Comparison of ENCODE assay signal across 9 mouse cellular contexts in genomic region chr4:110287412-110288067, GRCm38 (mm10).
DNase-seq lines count a peak whose midpoint lies in the region; ATAC-seq and TF ChIP-seq lines count a peak whose summit lies in the region.
"Had no signal": no experiment of that assay in that cellular context is flagged by ENCODE, and none has a peak within 500 bp of the region (broad histone marks: within the 10 kb centered on the region; RNA-seq: fewer than 3 reads in every experiment).

No protein-coding gene starts in this region.

- peaks cover 8% of the 10 kb centered on the region; the same call in 1 of the 2 replicates for H3K4me1 ChIP-seq in heart, postnatal 0 days (ENCODE audit: control insufficient read depth, insufficient read depth)
- H3K4me1 ChIP-seq in hindbrain, embryonic 15.5 days (replicated peaks): 0 out of 2 replicates have a peak, but pooled peaks cover 4% of the 10 kb centered on the region
- peaks cover 20% of the 10 kb centered on the region for H3K4me1 ChIP-seq in midbrain, embryonic 12.5 days
- H3K4me1 ChIP-seq in intestine, embryonic 15.5 days (replicated peaks): no peaks in the 10 kb centered on the region
- H3K4me1 ChIP-seq: liver, embryonic 15.5 days had no signal

- no peak for ATAC-seq in heart, postnatal 0 days (ENCODE audit: insufficient read depth, low read depth)
- ATAC-seq in hindbrain, embryonic 15.5 days (ENCODE audit: low FRiP score, low read depth): peak; percentile 83
- peak; percentile 69 for ATAC-seq in midbrain, embryonic 12.5 days (ENCODE audit: low FRiP score, low read depth)
- ATAC-seq in intestine, embryonic 15.5 days: no peak

- DNase-seq in heart, postnatal 0 days (ENCODE audit: low spot score): no peak
- DNase-seq in heart, postnatal 4 days: no peak
- DNase-seq in embryo, embryonic 10 days (ENCODE audit: low spot score): peak; percentile 73
- DNase-seq in spleen, postnatal 36 days (ENCODE audit: low spot score in 2 of 2): no peak
- no peak for DNase-seq in adrenal gland, adult 8-10 months

- no peak for TF ChIP-seq EP300 in heart, postnatal 0 days (IDR thresholded peaks at IDR 0.05; ENCODE audit: low read depth)

- no peaks in the 10 kb centered on the region for H3K9me3 ChIP-seq in heart, postnatal 0 days (replicated peaks; ENCODE audit: control insufficient read depth, low read length)
- H3K9me3 ChIP-seq in hindbrain, embryonic 15.5 days: no peaks in the 10 kb centered on the region
- H3K9me3 ChIP-seq in midbrain, embryonic 12.5 days: no peaks in the 10 kb centered on the region
- H3K9me3 ChIP-seq in intestine, embryonic 15.5 days: no peaks in the 10 kb centered on the region
- H3K9me3 ChIP-seq: liver, embryonic 15.5 days had no signal

- H3K4me2 ChIP-seq in heart, postnatal 0 days (ENCODE audit: low read depth, low read length): 0 out of 2 replicates have a peak overlapping the region, but pooled peaks have one; percentile 51
- H3K4me2 ChIP-seq in hindbrain, embryonic 15.5 days: peak overlapping the region; percentile 55
- H3K4me2 ChIP-seq in midbrain, embryonic 12.5 days (replicated peaks): peak overlapping the region; percentile 55
- H3K4me2 ChIP-seq in intestine, embryonic 15.5 days (replicated peaks): no peak overlapping the region
- H3K4me2 ChIP-seq: liver, embryonic 15.5 days had no signal

- 35% methylated on average over 11 of the region's 11 CpGs for WGBS in heart, postnatal 0 days
- WGBS in hindbrain, embryonic 15.5 days: 10% methylated on average over 11 of the region's 11 CpGs
- 15% methylated on average over 11 of the region's 11 CpGs for WGBS in midbrain, embryonic 12.5 days
- 37% methylated on average over 11 of the region's 11 CpGs for WGBS in intestine, embryonic 15.5 days

- TF ChIP-seq CTCF in heart, postnatal 0 days (IDR thresholded peaks at IDR 0.05; ENCODE audit: low read depth): no peak

- no peak overlapping the region for H3K9ac ChIP-seq in heart, postnatal 0 days (replicated peaks; ENCODE audit: low read depth, low read length)
- H3K9ac ChIP-seq in hindbrain, embryonic 15.5 days: peak overlapping the region; percentile 67; the same call in 1 of the 2 replicates
- no peak overlapping the region for H3K9ac ChIP-seq in midbrain, embryonic 12.5 days (replicated peaks)
- H3K9ac ChIP-seq in intestine, embryonic 15.5 days: no peak overlapping the region
- H3K9ac ChIP-seq: liver, embryonic 15.5 days had no signal

- no peak overlapping the region for H3K27ac ChIP-seq in heart, postnatal 0 days (ENCODE audit: low read depth)
- H3K27ac ChIP-seq in hindbrain, embryonic 15.5 days (replicated peaks): peak overlapping the region; percentile 92
- H3K27ac ChIP-seq in midbrain, embryonic 12.5 days (replicated peaks): peak overlapping the region; percentile 93
- H3K27ac ChIP-seq in intestine, embryonic 15.5 days: no peak overlapping the region
- H3K27ac ChIP-seq: liver, embryonic 15.5 days had no signal

- H3K36me3 ChIP-seq in heart, postnatal 0 days (replicated peaks; ENCODE audit: control insufficient read depth, insufficient read depth, low read length): no peaks in the 10 kb centered on the region
- H3K36me3 ChIP-seq in hindbrain, embryonic 15.5 days: no peaks in the 10 kb centered on the region
- no peaks in the 10 kb centered on the region for H3K36me3 ChIP-seq in midbrain, embryonic 12.5 days
- no peaks in the 10 kb centered on the region for H3K36me3 ChIP-seq in intestine, embryonic 15.5 days
- H3K36me3 ChIP-seq: liver, embryonic 15.5 days had no signal

- H3K4me3 ChIP-seq in heart, postnatal 0 days (ENCODE audit: low read depth, low read length): no peak overlapping the region
- peak overlapping the region; percentile 47 for H3K4me3 ChIP-seq in hindbrain, embryonic 15.5 days
- H3K4me3 ChIP-seq in midbrain, embryonic 12.5 days: peak overlapping the region; percentile 55
- no peak overlapping the region for H3K4me3 ChIP-seq in intestine, embryonic 15.5 days (replicated peaks)
- H3K4me3 ChIP-seq: liver, embryonic 15.5 days had no signal

- no peaks in the 10 kb centered on the region for H3K27me3 ChIP-seq in heart, postnatal 0 days (ENCODE audit: control insufficient read depth, insufficient read depth, low read length)
- H3K27me3 ChIP-seq in hindbrain, embryonic 15.5 days: no peaks in the 10 kb centered on the region
- H3K27me3 ChIP-seq in midbrain, embryonic 12.5 days: peaks cover 17% of the 10 kb centered on the region
- H3K27me3 ChIP-seq in intestine, embryonic 15.5 days (replicated peaks): no peaks in the 10 kb centered on the region
- H3K27me3 ChIP-seq: liver, embryonic 15.5 days had no signal

Comparison
In these comparisons a context has a peak if more than half of its experiments do, and no peak if none do; other contexts are left out.
1. ATAC-seq: peak in hindbrain, embryonic 15.5 days (single experiment) and midbrain, embryonic 12.5 days (single experiment); none in heart, postnatal 0 days (single experiment) and intestine, embryonic 15.5 days (single experiment).
2. H3K27ac ChIP-seq: peak in hindbrain, embryonic 15.5 days (single experiment) and midbrain, embryonic 12.5 days (single experiment); none in heart, postnatal 0 days (single experiment) and intestine, embryonic 15.5 days (single experiment).
3. H3K4me3 ChIP-seq: peak in hindbrain, embryonic 15.5 days (single experiment) and midbrain, embryonic 12.5 days (single experiment); none in heart, postnatal 0 days (single experiment) and intestine, embryonic 15.5 days (single experiment).